Mouse (Mus musculus) CH12.LX (cell line): ENCODE measurements around the gene Cxcr6. TPM values are rescaled to one million over a fixed set of nuclear protein-coding genes. Genes with fewer than 3 reads are reported as not detected.
A peak's percentile ranks its signal among the peaks of the same experiment; 100 is the strongest.

Experiments
- DNase-seq: peaks from one replicate; pipeline ENCODE4 v3.0.0-alpha.2; 2013; ENCODE audit errors: extremely low read depth
- H3K27ac ChIP-seq: 2 replicates; pipeline ENCODE4 v1.5.1; 2012; ENCODE audit warnings: low read depth, mild to moderate bottlenecking, control low read depth, moderate library complexity; ENCODE audit not compliant: insufficient read depth
- H3K27me3 ChIP-seq: replicated peaks from 2 replicates; pipeline ENCODE3; 2012; ENCODE audit warnings: inconsistent platforms
- H3K36me3 ChIP-seq, 2 experiments: replicated peaks in 1 of 2; 2 replicates each; pipeline versions ENCODE3 to v1.6.1; 2012; ENCODE audit warnings: inconsistent platforms in 1 of 2, low read length in 1 of 2, mild to moderate bottlenecking in 1 of 2, mixed read lengths in 1 of 2, moderate library complexity in 1 of 2; ENCODE audit not compliant: control insufficient read depth in 1 of 2, insufficient read depth in 1 of 2
- H3K4me1 ChIP-seq, 2 experiments: 2 replicates each; pipeline ENCODE4 v1.6.1; 2012; ENCODE audit warnings: inconsistent platforms in 1 of 2, moderate library complexity in 1 of 2; ENCODE audit not compliant: insufficient read depth in 2 of 2, control insufficient read depth in 1 of 2
- H3K4me2 ChIP-seq: 2 replicates; pipeline ENCODE4 v1.6.1; 2012; ENCODE audit warnings: low read depth, mild to moderate bottlenecking, control low read depth; ENCODE audit not compliant: poor library complexity, insufficient read depth, severe bottlenecking
- H3K4me3 ChIP-seq, 3 experiments: fragments of 150-350 bp in 1 of 3; sonication (generic) in 1 of 3; replicated peaks in 1 of 3; 2 replicates each; pipeline versions ENCODE3 to v1.5.1; 2011 to 2012; ENCODE audit warnings: low read depth in 2 of 3, low read length in 2 of 3, mild to moderate bottlenecking in 2 of 3, moderate library complexity in 2 of 3, control low read depth in 1 of 3, improper control_type of control experiment in 1 of 3, inconsistent platforms in 1 of 3, mixed read lengths in 1 of 3; ENCODE audit not compliant: poor library complexity in 1 of 3
- H3K79me2 ChIP-seq: replicated peaks from 2 replicates; pipeline ENCODE4 v1.6.1; 2012; ENCODE audit warnings: mild to moderate bottlenecking, moderate library complexity; ENCODE audit not compliant: control insufficient read depth, poor library complexity, insufficient read depth, severe bottlenecking; ENCODE audit errors: extremely low read depth
- H3K9ac ChIP-seq: 2 replicates; pipeline ENCODE4 v1.6.1; 2012; ENCODE audit warnings: low read depth, mild to moderate bottlenecking, control low read depth, moderate library complexity; ENCODE audit not compliant: insufficient read depth
- H3K9me3 ChIP-seq: replicated peaks from 2 replicates; pipeline ENCODE3; 2012; ENCODE audit warnings: low read length, inconsistent platforms, mixed read lengths
- BHLHE40 ChIP-seq: IDR thresholded peaks from 2 replicates; pipeline ENCODE4 v1.6.1; 2011; ENCODE audit warnings: mild to moderate bottlenecking, low read depth, low read length, improper control_type of control experiment
- CHD2 ChIP-seq: IDR thresholded peaks from 2 replicates; pipeline ENCODE4 v1.6.1; 2011; ENCODE audit warnings: low read length, improper control_type of control experiment
- CTCF ChIP-seq, 2 experiments: IDR thresholded peaks in 1 of 2; conservative IDR thresholded peaks in 1 of 2; 2 replicates each; pipeline ENCODE4 v1.5.1; 2011 to 2012; ENCODE audit warnings: low read depth in 2 of 2, low read length in 2 of 2, improper control_type of control experiment in 1 of 2, inconsistent platforms in 1 of 2, mild to moderate bottlenecking in 1 of 2, moderate library complexity in 1 of 2
- E2F4 ChIP-seq: IDR thresholded peaks from 2 replicates; pipeline ENCODE4 v1.6.1; 2011; ENCODE audit warnings: low read depth, low read length, improper control_type of control experiment; ENCODE audit not compliant: insufficient replicate concordance
- ELF1 ChIP-seq: IDR thresholded peaks from 2 replicates; pipeline ENCODE4 v1.6.1; 2014; ENCODE audit warnings: low read depth, mild to moderate bottlenecking, inconsistent platforms, low read length, improper control_type of control experiment
- ETS1 ChIP-seq: conservative IDR thresholded peaks from 2 replicates; pipeline ENCODE4 v1.6.1; 2012; ENCODE audit warnings: low read depth, mild to moderate bottlenecking, inconsistent platforms, low read length, improper control_type of control experiment, moderate library complexity
- IRF4 ChIP-seq: IDR thresholded peaks from 2 replicates; pipeline ENCODE4 v1.6.1; 2014; ENCODE audit warnings: low read depth, mild to moderate bottlenecking, inconsistent platforms, low read length, improper control_type of control experiment
- JUN ChIP-seq: IDR thresholded peaks from 2 replicates; pipeline ENCODE4 v1.6.1; 2011; ENCODE audit warnings: low read depth, mild to moderate bottlenecking, low read length, improper control_type of control experiment, moderate library complexity; ENCODE audit not compliant: insufficient read depth
- JUND ChIP-seq: conservative IDR thresholded peaks from 2 replicates; pipeline ENCODE4 v1.6.1; 2011; ENCODE audit warnings: low read depth, low read length, improper control_type of control experiment
- KAT2A ChIP-seq: IDR thresholded peaks from 2 replicates; pipeline ENCODE4 v1.6.1; 2012; ENCODE audit warnings: low read length, improper control_type of control experiment, inconsistent platforms; ENCODE audit not compliant: insufficient replicate concordance
- MAX ChIP-seq: IDR thresholded peaks from 2 replicates; pipeline ENCODE4 v1.6.1; 2011; ENCODE audit warnings: low read length, improper control_type of control experiment
- MAZ ChIP-seq: IDR thresholded peaks from 2 replicates; pipeline ENCODE4 v1.6.1; 2012; ENCODE audit warnings: low read depth, mild to moderate bottlenecking, inconsistent platforms, low read length, improper control_type of control experiment, moderate library complexity
- MEF2A ChIP-seq: IDR thresholded peaks from 2 replicates; pipeline ENCODE4 v1.6.1; 2014; ENCODE audit warnings: low read depth, mild to moderate bottlenecking, inconsistent platforms, low read length, improper control_type of control experiment, borderline replicate concordance
- MXI1 ChIP-seq: IDR thresholded peaks from 2 replicates; pipeline ENCODE4 v1.6.1; 2011; ENCODE audit warnings: mild to moderate bottlenecking, low read depth, low read length, improper control_type of control experiment
- MYC ChIP-seq: IDR thresholded peaks from 2 replicates; pipeline ENCODE4 v1.6.1; 2011; ENCODE audit warnings: low read depth, mild to moderate bottlenecking, improper control_type of control experiment, low read length
- NELFE ChIP-seq: IDR thresholded peaks from 2 replicates; pipeline ENCODE4 v1.6.1; 2011; ENCODE audit warnings: low read depth, low read length, improper control_type of control experiment
- NRF1 ChIP-seq: IDR thresholded peaks from 2 replicates; pipeline ENCODE4 v1.6.1; 2014; ENCODE audit warnings: low read depth, mild to moderate bottlenecking, inconsistent platforms, low read length, improper control_type of control experiment, moderate library complexity
- POLR2A ChIP-seq: IDR thresholded peaks from 2 replicates; pipeline ENCODE4 v1.6.1; 2011; ENCODE audit warnings: low read depth, mild to moderate bottlenecking, improper control_type of control experiment, low read length
- RAD21 ChIP-seq: IDR thresholded peaks from 2 replicates; pipeline ENCODE4 v1.6.1; 2011; ENCODE audit warnings: low read depth, mild to moderate bottlenecking, low read length, improper control_type of control experiment, moderate library complexity
- RCOR1 ChIP-seq: conservative IDR thresholded peaks from 2 replicates; pipeline ENCODE4 v1.6.1; 2012; ENCODE audit warnings: low read depth, mild to moderate bottlenecking, inconsistent platforms, low read length, improper control_type of control experiment
- SMC3 ChIP-seq: IDR thresholded peaks from 2 replicates; pipeline ENCODE4 v1.6.1; 2011; ENCODE audit warnings: low read depth, low read length, improper control_type of control experiment
- TBP ChIP-seq: conservative IDR thresholded peaks from 2 replicates; pipeline ENCODE4 v1.6.1; 2011; ENCODE audit warnings: low read depth, low read length, improper control_type of control experiment
- UBTF ChIP-seq: IDR thresholded peaks from 2 replicates; pipeline ENCODE4 v1.6.1; 2012; ENCODE audit warnings: low read depth, mild to moderate bottlenecking, inconsistent platforms, low read length, improper control_type of control experiment, moderate library complexity
- USF1 ChIP-seq: IDR thresholded peaks from 2 replicates; pipeline ENCODE4 v1.6.1; 2014; ENCODE audit warnings: low read depth, mild to moderate bottlenecking, inconsistent platforms, low read length, improper control_type of control experiment
- USF2 ChIP-seq: conservative IDR thresholded peaks from 2 replicates; pipeline ENCODE4 v1.6.1; 2011; ENCODE audit warnings: low read depth, low read length, improper control_type of control experiment
- ZC3H11A ChIP-seq: IDR thresholded peaks from 2 replicates; pipeline ENCODE4 v1.6.1; 2012; ENCODE audit warnings: low read depth, mild to moderate bottlenecking, inconsistent platforms, low read length, improper control_type of control experiment
- ZMIZ1 ChIP-seq: IDR thresholded peaks from 2 replicates; pipeline ENCODE4 v1.6.1; 2012; ENCODE audit warnings: low read depth, mild to moderate bottlenecking, inconsistent platforms, low read length, improper control_type of control experiment
- ZNF384 ChIP-seq: IDR thresholded peaks from 2 replicates; pipeline ENCODE4 v1.6.1; 2012; ENCODE audit warnings: low read depth, low read length, improper control_type of control experiment, inconsistent platforms
- dilution Hi-C: fragments of 300-500 bp; cut with MboI; formaldehyde crosslinking; loops from 2 replicates; pipeline ENCODE4 v1.14.3; 2020; ENCODE audit warnings: low sequenced_read_pairs; ENCODE audit not compliant: extremely low pct_unique_long_range_greater_than_20kb, extremely low pct_ligation_motif_present
- in situ Hi-C: fragments of 300-500 bp; cut with MboI; formaldehyde crosslinking; loops from 3 replicates; pipeline ENCODE4 v1.14.3; 2019; ENCODE audit warnings: low sequenced_read_pairs, low pct_ligation_motif_present, low pct_unique_long_range_greater_than_20kb, mixed read lengths
- polyA plus RNA-seq: library from polyadenylated mRNA; unstranded; fragments of >175 nt; gene quantifications from 2 replicates; pipeline ENCODE4 v1.2.1, GENCODE M21; 2012; ENCODE audit warnings: low read depth; ENCODE audit not compliant: insufficient read length
- total RNA-seq, 2 experiments: library from RNA; depleted of rRNA; stranded (reverse); fragments of 300-350 nt in 1 of 2; fragments of >200 nt in 1 of 2; gene quantifications; 2 replicates each; pipeline ENCODE4 v1.2.3; 2012 to 2014

The Cxcr6 gene
- total and polyA plus RNA-seq, 3 experiments = 0.08 to 1.4 (median 1.0) TPM

- TF ChIP-seq KAT2A = 0 out of 2 replicates have a peak, but pooled peaks have one; percentile 39
- peak; percentile 63 for TF ChIP-seq ETS1
- TF ChIP-seq MYC = peak; percentile 48; the same call in 1 of the 2 replicates
- no peak for TF ChIP-seq ZMIZ1
- no peak for TF ChIP-seq JUN
- TF ChIP-seq POLR2A = no peak
- no peak for TF ChIP-seq USF1
Measured at GRCm38 (mm10) chr9:123762886-123763285, 43.4 kb upstream of the Cxcr6 start (continued).

GRCm38 (mm10) chr9:123763771-123764170, 42.5 kb upstream of the Cxcr6 start:
- no peaks in the 10 kb centered on the region for H3K36me3 ChIP-seq
- no peaks in the 10 kb centered on the region for H3K27me3 ChIP-seq
- no peak overlapping the region for H3K4me2 ChIP-seq
- dilution Hi-C loops (no loop called here), in situ Hi-C loops (loop anchor here (10.0 kb wide), 1 partner anchor 49 kb away; the partner anchor contains the start of gene Lztfl1)
- no peak overlapping the region for H3K4me3 ChIP-seq
- H3K9ac ChIP-seq = no peak overlapping the region
- peaks cover 3 to 34% of the 10 kb centered on the region in 2 experiments; a peak in 3 of 4 replicates for H3K4me1 ChIP-seq
- no peaks in the 10 kb centered on the region for H3K79me2 ChIP-seq
- no peak overlapping the region for H3K27ac ChIP-seq
- no peaks in the 10 kb centered on the region for H3K9me3 ChIP-seq
- no peak for TF ChIP-seq ZC3H11A
- no peak for TF ChIP-seq SMC3
- TF ChIP-seq TBP = no peak
- TF ChIP-seq MEF2A = no peak
- no peak for TF ChIP-seq E2F4
- no peak for TF ChIP-seq RAD21
- TF ChIP-seq UBTF = no peak
- TF ChIP-seq CTCF (conservative IDR thresholded peaks at IDR 0.05 in 1 of 2, IDR thresholded peaks at IDR 0.05 in 1 of 2; ENCODE audit: low read depth in 2 of 2, low read length in 2 of 2) = no peak
- no peak for TF ChIP-seq CHD2
- no peak; the same call in 1 of the 2 replicates for TF ChIP-seq BHLHE40
- no peak for TF ChIP-seq IRF4
- no peak for TF ChIP-seq NELFE
- TF ChIP-seq ZNF384 = no peak
- no peak for TF ChIP-seq ELF1
- no peak for DNase-seq

- Histone ChIP-seq H3K9me3 (no peaks in the 10 kb centered on the region), H3K27ac (no peak overlapping the region), H3K4me3 (no peak overlapping the region), H3K9ac (no peak overlapping the region), H3K27me3 (no peaks in the 10 kb centered on the region), H3K79me2 (no peaks in the 10 kb centered on the region), H3K4me2 (no peak overlapping the region), H3K4me1 (peaks cover 10 to 51% of the 10 kb centered on the region in 2 experiments), H3K36me3 (no peaks in the 10 kb centered on the region)
- in situ Hi-C loops (loop anchor here (10.0 kb wide), 1 partner anchor 52 kb away; the partner anchor contains the start of gene Lztfl1), dilution Hi-C loops (no loop called here)
- no peak for DNase-seq
- TF ChIP-seq USF2 (no peak), ZNF384 (no peak), JUND (no peak), NRF1 (no peak), IRF4 (no peak), MAX (no peak), MEF2A (no peak), TBP (no peak), UBTF (no peak), BHLHE40 (no peak), ELF1 (no peak), RCOR1 (no peak), MXI1 (no peak), KAT2A (no peak), CHD2 (no peak), MAZ (no peak)
Measured at GRCm38 (mm10) chr9:123766996-123767395, 39.3 kb upstream of the Cxcr6 start.
